Mouse (Mus musculus): ENCODE data around the gene Rft1.

Gene Rft1

GRCm38 (mm10) chr14:30653943-30654659, at the start of gene Rft1:
Gene Rft1, plus strand, starts transcription at chr14:30654360.
- peak; percentile 98 for DNase-seq (ENCODE audit: low spot score)

GRCm38 (mm10) chr14:30606817-30607216, 47.3 kb upstream of the Rft1 start:
- DNase-seq (ENCODE audit: low spot score) = no peak

GRCm38 (mm10) chr14:30607696-30608095, 46.5 kb upstream of the Rft1 start:
- no peak for DNase-seq (ENCODE audit: low spot score)

GRCm38 (mm10) chr14:30608176-30608575, 46.0 kb upstream of the Rft1 start:
- DNase-seq (ENCODE audit: low spot score) = no peak

GRCm38 (mm10) chr14:30609499-30609898, 44.7 kb upstream of the Rft1 start:
- no peak for DNase-seq (ENCODE audit: low spot score)

- DNase-seq (ENCODE audit: low spot score) = no peak
These were observed 43.9 kb upstream of the Rft1 start for GRCm38 (mm10) chr14:30610304-30610703.

GRCm38 (mm10) chr14:30610940-30611339, 43.2 kb upstream of the Rft1 start:
- DNase-seq (ENCODE audit: low spot score) = no peak

GRCm38 (mm10) chr14:30612523-30612922, 41.6 kb upstream of the Rft1 start:
- DNase-seq (ENCODE audit: low spot score) = peak; percentile 76

- no peak for DNase-seq (ENCODE audit: low spot score)
These were observed 41.0 kb upstream of the Rft1 start for GRCm38 (mm10) chr14:30612962-30613715.

GRCm38 (mm10) chr14:30616751-30617150, 37.4 kb upstream of the Rft1 start:
- DNase-seq (ENCODE audit: low spot score) = no peak

- no peak for DNase-seq (ENCODE audit: low spot score)
These were observed 35.3 kb upstream of the Rft1 start for GRCm38 (mm10) chr14:30618746-30619275.

GRCm38 (mm10) chr14:30619982-30620578, 34.1 kb upstream of the Rft1 start:
- DNase-seq (ENCODE audit: low spot score) = no peak

- no peak for DNase-seq (ENCODE audit: low spot score)
These were observed 32.0 kb upstream of the Rft1 start for GRCm38 (mm10) chr14:30622130-30622529.

GRCm38 (mm10) chr14:30622556-30622955, 31.6 kb upstream of the Rft1 start:
- DNase-seq (ENCODE audit: low spot score) = no peak

- no peak for DNase-seq (ENCODE audit: low spot score)
These were observed 29.9 kb upstream of the Rft1 start for GRCm38 (mm10) chr14:30624277-30624721.

- no peak for DNase-seq (ENCODE audit: low spot score)
These were observed 28.9 kb upstream of the Rft1 start for GRCm38 (mm10) chr14:30625131-30625807.

GRCm38 (mm10) chr14:30625856-30626726, 28.1 kb upstream of the Rft1 start, which contains the start of gene Prkcd:
Gene Prkcd, minus strand, starts transcription at chr14:30626210.
- peak; percentile 38 for DNase-seq (ENCODE audit: low spot score)

GRCm38 (mm10) chr14:30626756-30627742, 27.1 kb upstream of the Rft1 start:
- no peak for DNase-seq (ENCODE audit: low spot score)

- no peak for DNase-seq (ENCODE audit: low spot score)
These were observed 25.9 kb upstream of the Rft1 start for GRCm38 (mm10) chr14:30628235-30628634.

- DNase-seq (ENCODE audit: low spot score) = no peak
These were observed 24.3 kb upstream of the Rft1 start for GRCm38 (mm10) chr14:30629839-30630238.

All from urinary bladder, postnatal 10 days (tissue).